Mouse (Mus musculus) CH12.LX (cell line): ENCODE results near the gene Kif17. TPM values are rescaled to one million over a fixed set of nuclear protein-coding genes. Genes with fewer than 3 reads are reported as not detected.

ENCODE experiments used
- DNase-seq: peaks from one replicate; pipeline ENCODE4 v3.0.0-alpha.2; 2013; ENCODE audit errors: extremely low read depth
- H3K27ac ChIP-seq: 2 replicates; pipeline ENCODE4 v1.5.1; 2012; ENCODE audit warnings: low read depth, mild to moderate bottlenecking, control low read depth, moderate library complexity; ENCODE audit not compliant: insufficient read depth
- H3K27me3 ChIP-seq: replicated peaks from 2 replicates; pipeline ENCODE3; 2012; ENCODE audit warnings: inconsistent platforms
- H3K36me3 ChIP-seq, 2 experiments: replicated peaks in 1 of 2; 2 replicates each; pipeline versions ENCODE3 to v1.6.1; 2012; ENCODE audit warnings: inconsistent platforms in 1 of 2, low read length in 1 of 2, mild to moderate bottlenecking in 1 of 2, mixed read lengths in 1 of 2, moderate library complexity in 1 of 2; ENCODE audit not compliant: control insufficient read depth in 1 of 2, insufficient read depth in 1 of 2
- H3K4me1 ChIP-seq, 2 experiments: 2 replicates each; pipeline ENCODE4 v1.6.1; 2012; ENCODE audit warnings: inconsistent platforms in 1 of 2, moderate library complexity in 1 of 2; ENCODE audit not compliant: insufficient read depth in 2 of 2, control insufficient read depth in 1 of 2
- H3K4me2 ChIP-seq: 2 replicates; pipeline ENCODE4 v1.6.1; 2012; ENCODE audit warnings: low read depth, mild to moderate bottlenecking, control low read depth; ENCODE audit not compliant: poor library complexity, insufficient read depth, severe bottlenecking
- H3K4me3 ChIP-seq, 3 experiments: fragments of 150-350 bp in 1 of 3; sonication (generic) in 1 of 3; replicated peaks in 1 of 3; 2 replicates each; pipeline versions ENCODE3 to v1.5.1; 2011 to 2012; ENCODE audit warnings: low read depth in 2 of 3, low read length in 2 of 3, mild to moderate bottlenecking in 2 of 3, moderate library complexity in 2 of 3, control low read depth in 1 of 3, improper control_type of control experiment in 1 of 3, inconsistent platforms in 1 of 3, mixed read lengths in 1 of 3; ENCODE audit not compliant: poor library complexity in 1 of 3
- H3K79me2 ChIP-seq: replicated peaks from 2 replicates; pipeline ENCODE4 v1.6.1; 2012; ENCODE audit warnings: mild to moderate bottlenecking, moderate library complexity; ENCODE audit not compliant: control insufficient read depth, poor library complexity, insufficient read depth, severe bottlenecking; ENCODE audit errors: extremely low read depth
- H3K9ac ChIP-seq: 2 replicates; pipeline ENCODE4 v1.6.1; 2012; ENCODE audit warnings: low read depth, mild to moderate bottlenecking, control low read depth, moderate library complexity; ENCODE audit not compliant: insufficient read depth
- H3K9me3 ChIP-seq: replicated peaks from 2 replicates; pipeline ENCODE3; 2012; ENCODE audit warnings: low read length, inconsistent platforms, mixed read lengths
- CHD1 ChIP-seq: IDR thresholded peaks from 2 replicates; pipeline ENCODE4 v1.6.1; 2012; ENCODE audit warnings: low read depth, low read length, improper control_type of control experiment, inconsistent platforms
- CHD2 ChIP-seq: IDR thresholded peaks from 2 replicates; pipeline ENCODE4 v1.6.1; 2011; ENCODE audit warnings: low read length, improper control_type of control experiment
- E2F4 ChIP-seq: IDR thresholded peaks from 2 replicates; pipeline ENCODE4 v1.6.1; 2011; ENCODE audit warnings: low read depth, low read length, improper control_type of control experiment; ENCODE audit not compliant: insufficient replicate concordance
- EP300 ChIP-seq: IDR thresholded peaks from 2 replicates; pipeline ENCODE4 v1.6.1; 2011; ENCODE audit warnings: low read length, improper control_type of control experiment
- ETS1 ChIP-seq: conservative IDR thresholded peaks from 2 replicates; pipeline ENCODE4 v1.6.1; 2012; ENCODE audit warnings: low read depth, mild to moderate bottlenecking, inconsistent platforms, low read length, improper control_type of control experiment, moderate library complexity
- GABPA ChIP-seq: IDR thresholded peaks from 2 replicates; pipeline ENCODE4 v1.6.1; 2012; ENCODE audit warnings: low read depth, low read length, improper control_type of control experiment, inconsistent platforms; ENCODE audit not compliant: insufficient replicate concordance
- IRF4 ChIP-seq: IDR thresholded peaks from 2 replicates; pipeline ENCODE4 v1.6.1; 2014; ENCODE audit warnings: low read depth, mild to moderate bottlenecking, inconsistent platforms, low read length, improper control_type of control experiment
- JUND ChIP-seq: conservative IDR thresholded peaks from 2 replicates; pipeline ENCODE4 v1.6.1; 2011; ENCODE audit warnings: low read depth, low read length, improper control_type of control experiment
- MAX ChIP-seq: IDR thresholded peaks from 2 replicates; pipeline ENCODE4 v1.6.1; 2011; ENCODE audit warnings: low read length, improper control_type of control experiment
- MAZ ChIP-seq: IDR thresholded peaks from 2 replicates; pipeline ENCODE4 v1.6.1; 2012; ENCODE audit warnings: low read depth, mild to moderate bottlenecking, inconsistent platforms, low read length, improper control_type of control experiment, moderate library complexity
- MYC ChIP-seq: IDR thresholded peaks from 2 replicates; pipeline ENCODE4 v1.6.1; 2011; ENCODE audit warnings: low read depth, mild to moderate bottlenecking, improper control_type of control experiment, low read length
- POLR2A ChIP-seq: IDR thresholded peaks from 2 replicates; pipeline ENCODE4 v1.6.1; 2011; ENCODE audit warnings: low read depth, mild to moderate bottlenecking, improper control_type of control experiment, low read length
- RAD21 ChIP-seq: IDR thresholded peaks from 2 replicates; pipeline ENCODE4 v1.6.1; 2011; ENCODE audit warnings: low read depth, mild to moderate bottlenecking, low read length, improper control_type of control experiment, moderate library complexity
- TBP ChIP-seq: conservative IDR thresholded peaks from 2 replicates; pipeline ENCODE4 v1.6.1; 2011; ENCODE audit warnings: low read depth, low read length, improper control_type of control experiment
- TCF12 ChIP-seq: IDR thresholded peaks from 2 replicates; pipeline ENCODE4 v1.6.1; 2014; ENCODE audit warnings: low read depth, mild to moderate bottlenecking, inconsistent platforms, low read length, improper control_type of control experiment
- UBTF ChIP-seq: IDR thresholded peaks from 2 replicates; pipeline ENCODE4 v1.6.1; 2012; ENCODE audit warnings: low read depth, mild to moderate bottlenecking, inconsistent platforms, low read length, improper control_type of control experiment, moderate library complexity
- USF1 ChIP-seq: IDR thresholded peaks from 2 replicates; pipeline ENCODE4 v1.6.1; 2014; ENCODE audit warnings: low read depth, mild to moderate bottlenecking, inconsistent platforms, low read length, improper control_type of control experiment
- USF2 ChIP-seq: conservative IDR thresholded peaks from 2 replicates; pipeline ENCODE4 v1.6.1; 2011; ENCODE audit warnings: low read depth, low read length, improper control_type of control experiment
- ZC3H11A ChIP-seq: IDR thresholded peaks from 2 replicates; pipeline ENCODE4 v1.6.1; 2012; ENCODE audit warnings: low read depth, mild to moderate bottlenecking, inconsistent platforms, low read length, improper control_type of control experiment
- ZNF384 ChIP-seq: IDR thresholded peaks from 2 replicates; pipeline ENCODE4 v1.6.1; 2012; ENCODE audit warnings: low read depth, low read length, improper control_type of control experiment, inconsistent platforms
- dilution Hi-C: fragments of 300-500 bp; cut with MboI; formaldehyde crosslinking; loops from 2 replicates; pipeline ENCODE4 v1.14.3; 2020; ENCODE audit warnings: low sequenced_read_pairs; ENCODE audit not compliant: extremely low pct_unique_long_range_greater_than_20kb, extremely low pct_ligation_motif_present
- in situ Hi-C: fragments of 300-500 bp; cut with MboI; formaldehyde crosslinking; loops from 3 replicates; pipeline ENCODE4 v1.14.3; 2019; ENCODE audit warnings: low sequenced_read_pairs, low pct_ligation_motif_present, low pct_unique_long_range_greater_than_20kb, mixed read lengths
- polyA plus RNA-seq: library from polyadenylated mRNA; unstranded; fragments of >175 nt; gene quantifications from 2 replicates; pipeline ENCODE4 v1.2.1, GENCODE M21; 2012; ENCODE audit warnings: low read depth; ENCODE audit not compliant: insufficient read length
- total RNA-seq, 2 experiments: library from RNA; depleted of rRNA; stranded (reverse); fragments of 300-350 nt in 1 of 2; fragments of >200 nt in 1 of 2; gene quantifications; 2 replicates each; pipeline ENCODE4 v1.2.3; 2012 to 2014

Kif17 gene
- total and polyA plus RNA-seq, 3 experiments: 0.17 to 1.5 (median 0.55) TPM

GRCm38 (mm10) chr4:138322692-138323091, 72.5 kb downstream of the Kif17 start:
- no peak for TF ChIP-seq TCF12
- no peak for TF ChIP-seq ZC3H11A
- no peak for TF ChIP-seq CHD1
- no peak for TF ChIP-seq E2F4
- no peak for TF ChIP-seq ETS1
- no peak for TF ChIP-seq ZNF384
- TF ChIP-seq USF1: no peak
- TF ChIP-seq CHD2: no peak
- no peak for TF ChIP-seq JUND
- no peak for TF ChIP-seq MYC
- TF ChIP-seq RAD21: no peak
- TF ChIP-seq UBTF: no peak
- no peak for TF ChIP-seq TBP
- no peak for TF ChIP-seq MAX
- TF ChIP-seq MAZ: no peak
- no peak for TF ChIP-seq POLR2A
- TF ChIP-seq, all 38 proteins: peak for 0
- Histone ChIP-seq H3K4me1 (peaks cover 0 to 6% of the 10 kb centered on the region in 2 experiments; a peak in 2 of 4 replicates), H3K27ac (no peak overlapping the region), H3K4me3 (no peak overlapping the region), H3K79me2 (no peaks in the 10 kb centered on the region), H3K9me3 (peaks cover under 1% of the 10 kb centered on the region), H3K4me2 (no peak overlapping the region), H3K36me3 (peaks cover 0 to 6% of the 10 kb centered on the region in 2 experiments), H3K27me3 (peaks cover 4% of the 10 kb centered on the region), H3K9ac (no peak overlapping the region)
- in situ Hi-C loops: loop anchor here (10.0 to 25.0 kb wide), 2 partner anchors 52 to 360 kb away; no protein-coding TSS in a partner anchor
- dilution Hi-C loops: no loop called here
- DNase-seq: no peak

DNA sequence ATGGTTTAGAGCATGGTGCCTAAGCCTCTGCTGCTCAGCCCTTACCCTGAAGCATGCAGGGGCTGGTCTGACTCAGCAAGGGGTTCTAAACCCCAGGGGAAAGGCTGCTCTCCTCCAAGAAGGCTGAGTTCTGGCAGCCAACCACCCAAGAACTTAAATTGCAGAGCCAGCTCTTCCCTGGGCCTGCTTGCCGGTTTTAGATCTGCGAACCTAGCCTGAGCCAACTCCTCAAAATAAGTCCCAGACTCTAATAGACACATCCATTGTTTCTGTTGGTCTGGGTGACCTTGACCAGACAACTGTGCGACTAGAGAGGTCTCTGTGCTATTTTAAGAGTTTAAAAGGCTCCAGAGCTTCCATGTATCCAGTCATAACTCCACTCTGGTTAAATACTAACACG, 73.5 kb downstream of the Kif17 start:
- peaks cover 0 to 6% of the 10 kb centered on the region in 2 experiments; a peak in 2 of 4 replicates for H3K4me1 ChIP-seq
- no peak for DNase-seq
- no peaks in the 10 kb centered on the region for H3K79me2 ChIP-seq
- H3K27ac ChIP-seq: no peak overlapping the region
- dilution Hi-C loops (no loop called here), in situ Hi-C loops (loop anchor here (10.0 to 25.0 kb wide), 2 partner anchors 51 to 361 kb away; no protein-coding TSS in a partner anchor)
- H3K9ac ChIP-seq: no peak overlapping the region
- TF ChIP-seq ETS1 (no peak), USF2 (no peak), IRF4 (no peak), E2F4 (no peak), CHD1 (no peak), ZC3H11A (no peak), USF1 (no peak), ZNF384 (no peak), TBP (no peak), EP300 (no peak), GABPA (no peak), RAD21 (no peak)
- no peak overlapping the region for H3K4me3 ChIP-seq
- H3K9me3 ChIP-seq: peaks cover 9% of the 10 kb centered on the region
- H3K27me3 ChIP-seq: peaks cover 7% of the 10 kb centered on the region
- peaks cover 0 to 2% of the 10 kb centered on the region in 2 experiments for H3K36me3 ChIP-seq
- H3K4me2 ChIP-seq: no peak overlapping the region
